26 mouse cellular contexts compared by ENCODE assay signal in genomic region chr14:99146841-99147240, GRCm38 (mm10).
"Had no signal": no experiment of that assay in that cellular context is flagged by ENCODE, and none has a peak within 500 bp of the region (broad histone marks: within the 10 kb centered on the region; RNA-seq: fewer than 3 reads in every experiment).

No protein-coding gene starts in this region.

- H3K4me1 ChIP-seq: heart, embryonic 10.5 days; heart, embryonic 12.5 days; hindbrain, embryonic 10.5 days; limb, embryonic 10.5 days; limb, embryonic 12.5 days had no signal

- H3K27me3 ChIP-seq: heart, embryonic 12.5 days; hindbrain, embryonic 12.5 days; limb, embryonic 12.5 days; liver, embryonic 12.5 days had no signal

- DNase-seq: gastrocnemius, postnatal 14 days; gastrocnemius, postnatal 36 days; heart, adult 11 months; heart, adult 2 months; heart, postnatal 10 days; heart, postnatal 4 days; kidney, adult 18-20 months; kidney, adult 8-10 months; kidney, postnatal 10 days; kidney, postnatal 25 days; kidney, postnatal 4 days; liver had no signal

- H3K27ac ChIP-seq: heart, adult 2 months; heart, embryonic 10.5 days; hindbrain, embryonic 10.5 days; hindbrain, embryonic 12.5 days; hindbrain, embryonic 14.5 days; layer of hippocampus, adult 2 months; left cerebral cortex, adult 2 months; limb, embryonic 10.5 days; limb, embryonic 12.5 days; liver, embryonic 12.5 days; liver, embryonic 14.5 days had no signal

- H3K9ac ChIP-seq: heart, embryonic 12.5 days; hindbrain, embryonic 12.5 days; hindbrain, embryonic 14.5 days; limb, embryonic 12.5 days; liver, embryonic 12.5 days; liver, embryonic 14.5 days had no signal

- H3K4me3 ChIP-seq: heart, adult 2 months; heart, embryonic 10.5 days; heart, embryonic 12.5 days; hindbrain, embryonic 10.5 days; hindbrain, embryonic 12.5 days; layer of hippocampus, adult 2 months; left cerebral cortex, adult 2 months; limb, embryonic 10.5 days; limb, embryonic 12.5 days; liver, embryonic 12.5 days had no signal

- H3K9me3 ChIP-seq: heart, embryonic 10.5 days; heart, embryonic 12.5 days; hindbrain, embryonic 10.5 days; hindbrain, embryonic 12.5 days; limb, embryonic 10.5 days; limb, embryonic 12.5 days; liver, embryonic 12.5 days had no signal

- ATAC-seq: hindbrain, embryonic 16.5 days; inflammation-experienced regulatory T-cells, adult 6 months; intestine, postnatal 0 days; liver, embryonic 12.5 days had no signal

- H3K4me2 ChIP-seq: heart, embryonic 12.5 days; hindbrain, embryonic 12.5 days; hindbrain, embryonic 14.5 days; limb, embryonic 12.5 days; liver, embryonic 12.5 days had no signal
